Mouse (Mus musculus): Measurements from ENCODE around the gene Smchd1.
A peak's percentile ranks its signal among the peaks of the same experiment; 100 is the strongest.
"Not testable (repeated sequence)": the region's sequence is repeated elsewhere in the genome, so short reads cannot be mapped to it uniquely, and the experiment has no call there.

Gene Smchd1

DNA sequence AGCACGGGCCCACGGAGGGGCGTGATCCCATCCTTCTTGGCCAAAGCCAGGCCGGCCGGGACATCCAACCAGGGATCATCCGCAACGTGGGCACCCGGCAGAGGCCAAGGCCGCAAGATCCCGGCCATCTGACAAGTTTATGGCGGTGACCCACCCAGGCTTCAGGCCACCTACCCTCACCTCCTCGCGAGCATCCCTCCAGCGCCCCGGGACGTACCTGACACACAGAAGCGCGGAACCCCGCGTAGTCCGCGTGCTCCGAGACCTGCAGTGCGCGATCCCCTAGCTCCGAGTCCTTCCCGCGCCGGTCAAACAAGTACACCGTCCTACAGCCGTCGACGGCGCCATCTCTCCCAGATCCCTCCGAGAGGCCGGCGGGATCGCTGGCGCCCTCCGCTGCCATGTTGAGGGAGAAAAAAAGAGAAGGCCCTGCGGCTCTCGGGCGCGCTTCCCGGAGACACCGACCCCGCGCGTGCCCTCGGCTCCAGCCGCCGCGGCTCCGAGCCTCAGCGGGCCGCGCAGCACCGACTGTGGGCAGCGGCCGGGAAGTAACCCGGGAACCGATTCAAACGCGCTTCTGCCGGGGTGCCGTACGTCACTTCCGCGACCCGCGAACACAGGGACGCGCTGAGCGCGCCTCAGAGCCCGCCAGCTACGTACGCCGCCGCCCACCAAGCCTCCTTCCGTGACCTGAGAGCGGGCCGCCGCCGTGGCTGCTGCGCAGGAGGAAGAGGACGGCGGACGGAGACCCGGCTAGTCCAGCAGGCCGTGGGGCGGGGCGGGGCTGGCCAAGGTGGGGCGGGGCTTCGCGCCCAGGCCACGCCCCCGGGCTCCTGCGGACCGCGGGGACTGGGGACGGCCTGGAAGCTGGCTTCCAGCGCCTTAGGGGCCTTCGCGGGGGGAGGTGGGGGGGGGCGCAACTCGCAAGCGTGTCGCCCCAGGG, at the start of gene Smchd1:
TSS of gene Smchd1 (minus strand) at position 582 of the 943 bp plus-strand sequence.
- DNase-seq (ENCODE audit: extremely low read depth, low read depth, low spot score), result no peak

DNA sequence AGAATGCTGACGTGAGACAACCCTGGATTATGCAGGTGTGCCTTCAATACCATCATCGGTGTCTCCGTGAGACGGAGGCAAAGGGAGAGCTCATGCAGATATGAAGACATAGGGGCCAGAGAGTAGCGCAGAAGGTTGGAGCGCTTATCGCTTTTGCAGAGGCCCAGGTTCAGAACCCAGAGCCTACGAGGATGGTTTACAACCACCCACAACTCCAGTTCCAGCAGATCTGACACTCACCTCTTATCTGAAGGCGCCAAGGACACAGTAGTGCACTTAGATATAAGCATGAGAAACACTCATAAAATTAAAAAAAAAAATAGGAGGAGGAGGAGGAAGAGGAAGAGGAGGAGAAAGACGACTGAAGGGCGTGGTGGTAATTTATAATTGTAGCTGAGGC, 35.2 kb upstream of the Smchd1 start:
- DNase-seq (ENCODE audit: extremely low read depth, low read depth, low spot score), result no peak

DNA sequence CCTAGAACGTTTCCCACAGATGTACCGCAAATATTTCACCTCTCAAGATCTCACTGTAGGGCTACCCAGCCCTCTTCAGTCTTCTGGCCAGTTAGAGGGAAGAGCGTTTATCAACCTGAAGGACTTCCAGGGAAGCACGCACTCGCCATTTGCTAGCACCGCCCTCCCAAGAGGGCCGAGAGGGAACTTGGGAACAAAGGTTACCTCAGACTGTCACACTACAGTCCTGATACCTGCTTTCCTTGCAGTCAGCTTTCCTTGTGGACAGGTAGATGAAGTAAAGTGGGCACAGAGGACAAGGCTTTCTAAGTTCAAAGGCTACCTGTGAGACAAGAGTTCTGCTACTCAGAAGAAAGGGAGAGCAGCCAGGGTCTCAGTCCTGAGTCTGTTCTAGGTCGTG, 31.7 kb upstream of the Smchd1 start:
- no peak for DNase-seq (ENCODE audit: extremely low read depth, low read depth, low spot score)

DNA sequence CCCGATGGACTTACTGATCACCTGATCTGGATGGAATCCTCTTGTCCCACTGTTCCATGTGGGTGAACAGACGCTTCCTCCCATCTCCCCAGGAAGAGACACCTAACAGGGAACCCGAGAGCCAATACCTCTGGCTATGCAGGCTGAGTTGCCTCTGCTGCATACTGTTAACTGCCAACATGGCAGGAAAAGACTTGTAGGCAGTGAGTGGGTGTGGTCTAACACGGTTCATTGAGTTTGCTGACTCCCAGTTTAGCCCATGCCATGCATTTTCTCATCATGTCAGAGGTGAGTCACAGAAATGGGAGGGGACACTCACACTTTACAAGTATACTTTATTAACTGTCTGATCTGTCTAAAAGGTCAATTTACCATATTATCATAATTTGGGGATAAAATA, 20.6 kb upstream of the Smchd1 start:
- DNase-seq (ENCODE audit: extremely low read depth, low read depth, low spot score), result no peak

DNA sequence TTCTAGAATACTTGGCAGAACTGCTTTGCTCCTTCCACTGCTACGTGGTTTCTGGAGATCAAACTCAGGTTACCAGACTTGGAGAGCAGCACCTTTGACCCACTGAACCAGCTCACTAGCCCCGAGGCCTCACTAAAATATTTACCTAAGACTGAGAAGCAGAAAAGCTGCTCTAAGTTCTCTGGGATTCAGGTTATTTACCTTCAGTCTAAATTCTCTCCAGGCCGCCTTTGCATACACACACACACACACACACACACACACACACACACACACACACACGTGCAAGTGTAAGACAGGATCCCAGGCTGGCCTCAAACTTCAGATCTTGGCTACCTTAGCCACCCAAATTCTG, 16.2 kb upstream of the Smchd1 start:
- no peak for DNase-seq (ENCODE audit: extremely low read depth, low read depth, low spot score)

DNA sequence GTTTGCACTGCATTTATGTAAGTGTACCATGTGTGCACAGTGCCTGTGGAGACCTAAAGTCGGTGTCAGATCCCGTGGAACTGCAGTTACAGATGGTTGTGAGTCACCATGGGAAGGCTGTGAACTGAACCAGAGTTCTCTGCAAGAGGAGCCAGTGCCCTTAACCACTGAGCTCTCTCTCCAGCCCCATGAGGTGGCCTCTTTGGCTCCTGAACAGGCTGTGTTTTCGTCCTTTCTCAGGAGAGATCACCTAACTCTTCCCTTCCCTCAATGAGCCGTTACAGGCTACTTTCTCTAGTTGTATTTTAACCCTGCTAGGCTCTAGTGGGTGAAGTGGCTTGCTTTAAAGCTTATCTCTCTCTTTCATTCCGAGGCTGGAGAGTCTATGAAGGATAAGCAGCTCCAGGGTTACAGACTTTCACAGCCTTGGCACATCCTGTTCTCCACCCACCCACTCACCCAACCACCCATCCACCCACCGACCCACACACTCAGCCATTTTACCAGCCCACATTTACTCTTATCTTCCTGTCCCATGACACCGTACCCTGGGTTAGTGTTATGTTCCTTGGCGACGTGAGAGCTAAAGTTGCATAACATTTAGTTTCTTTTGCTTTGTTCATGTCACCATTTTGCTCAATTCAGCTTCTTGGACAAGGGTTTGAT, 15.7 kb upstream of the Smchd1 start:
- DNase-seq (ENCODE audit: extremely low read depth, low read depth, low spot score), result peak; percentile 91

DNA sequence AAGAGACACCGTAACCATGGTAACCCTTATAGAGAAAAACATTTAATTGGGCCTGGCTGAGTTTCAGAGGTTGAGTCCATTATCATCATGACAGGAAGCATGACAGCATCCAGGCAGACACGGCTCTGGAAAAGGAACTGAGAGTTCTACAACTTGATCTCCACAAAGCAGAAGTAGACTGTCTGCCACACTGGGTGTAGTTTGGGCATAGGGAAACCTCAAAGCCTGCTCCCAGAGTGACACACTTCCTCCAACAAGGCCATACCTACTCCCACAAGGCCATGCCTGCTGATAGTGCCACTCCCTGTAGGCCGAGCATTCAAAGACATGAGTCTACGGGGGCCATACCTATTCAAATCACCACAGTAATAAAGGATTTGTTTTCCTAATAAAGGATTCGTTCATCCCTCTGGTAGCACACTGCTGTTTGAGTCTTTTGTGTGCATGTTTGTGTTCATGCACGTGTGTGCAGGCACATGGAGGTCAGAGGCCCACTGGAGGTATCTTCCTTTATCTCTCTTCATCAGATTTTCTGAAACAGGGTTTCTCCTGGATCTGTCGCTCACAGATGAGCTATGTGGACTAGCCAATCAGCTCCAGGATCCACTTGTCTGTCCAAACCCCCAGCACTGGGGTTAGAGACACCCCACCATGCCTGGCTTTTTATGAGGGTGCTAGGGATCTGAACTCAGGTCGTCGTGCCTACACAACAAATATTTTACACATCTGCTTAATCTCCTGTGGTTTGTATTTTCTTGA, 14.7 kb upstream of the Smchd1 start:
- no peak for DNase-seq (ENCODE audit: extremely low read depth, low read depth, low spot score)

DNA sequence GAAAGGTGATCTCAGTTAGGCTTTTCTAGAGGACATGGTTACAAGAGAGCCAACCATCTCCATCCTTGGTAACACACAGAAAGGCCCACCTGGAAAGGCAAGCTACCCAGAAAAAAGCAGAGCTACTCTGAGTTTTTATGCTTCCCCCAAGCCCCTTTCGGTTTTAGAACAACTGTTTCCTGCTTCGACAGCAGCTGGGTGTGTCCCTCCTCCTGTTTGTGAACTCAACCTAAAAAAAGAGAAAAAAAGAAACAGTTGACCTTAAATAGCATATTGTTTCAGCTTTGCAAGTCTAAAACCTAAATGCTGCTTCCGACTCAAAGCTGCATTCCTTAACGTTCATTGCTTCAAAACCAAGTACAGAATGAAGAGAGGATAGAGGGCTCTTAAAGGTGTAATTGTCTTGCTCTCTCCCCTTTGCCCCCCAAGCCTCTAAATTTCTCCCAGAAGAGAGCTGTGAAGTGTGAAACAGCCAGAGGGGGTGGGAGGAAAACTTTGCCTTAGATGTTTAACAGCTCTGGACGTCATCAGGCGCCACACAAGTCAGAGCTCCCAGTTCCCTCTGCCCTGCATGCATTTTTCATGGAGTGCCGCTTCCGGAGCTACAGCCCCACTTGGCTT, 11.2 kb upstream of the Smchd1 start:
- DNase-seq (ENCODE audit: extremely low read depth, low read depth, low spot score), result no peak

DNA sequence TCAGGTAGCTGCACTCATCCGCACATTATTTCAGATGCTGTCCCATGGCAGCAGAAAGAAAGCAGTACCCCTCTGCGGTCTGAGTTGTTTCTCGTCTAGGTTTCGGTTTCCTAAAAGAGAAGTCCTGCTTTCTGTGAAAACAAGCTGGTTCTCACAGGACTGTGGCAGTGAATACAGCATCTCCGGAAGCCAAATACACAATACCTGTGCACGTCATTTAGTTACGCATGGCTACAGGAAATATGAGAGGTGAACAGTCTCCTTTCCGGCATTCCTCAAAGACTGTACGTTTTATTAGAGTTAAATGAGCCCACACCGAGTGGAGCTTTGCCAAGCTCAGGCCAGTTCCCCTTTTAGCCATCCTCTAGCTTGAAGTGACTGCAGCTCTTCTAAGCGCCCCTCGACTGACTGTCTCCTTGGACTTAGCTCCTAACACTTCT, 10.7 kb upstream of the Smchd1 start:
- no peak for DNase-seq (ENCODE audit: extremely low read depth, low read depth, low spot score)

DNA sequence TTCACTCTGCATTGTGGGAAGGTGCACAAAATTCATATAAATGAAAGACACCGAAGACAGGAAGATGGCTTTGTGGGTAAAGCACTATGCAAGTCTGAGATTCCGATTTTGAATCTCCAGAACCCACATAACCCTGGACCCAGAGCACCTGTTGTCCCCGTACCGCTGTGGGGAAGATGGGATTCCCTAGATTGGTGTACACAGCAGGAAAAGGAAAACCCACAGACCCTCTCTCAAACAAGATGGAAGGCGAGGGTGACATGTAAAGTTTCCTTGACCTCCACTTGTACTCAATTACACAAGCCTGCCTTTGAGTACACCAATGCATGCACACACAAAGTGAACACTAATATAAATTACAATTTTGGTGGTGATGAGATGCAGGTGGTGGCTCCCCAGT, 9.6 kb upstream of the Smchd1 start:
- DNase-seq (ENCODE audit: extremely low read depth, low read depth, low spot score), result no peak

DNA sequence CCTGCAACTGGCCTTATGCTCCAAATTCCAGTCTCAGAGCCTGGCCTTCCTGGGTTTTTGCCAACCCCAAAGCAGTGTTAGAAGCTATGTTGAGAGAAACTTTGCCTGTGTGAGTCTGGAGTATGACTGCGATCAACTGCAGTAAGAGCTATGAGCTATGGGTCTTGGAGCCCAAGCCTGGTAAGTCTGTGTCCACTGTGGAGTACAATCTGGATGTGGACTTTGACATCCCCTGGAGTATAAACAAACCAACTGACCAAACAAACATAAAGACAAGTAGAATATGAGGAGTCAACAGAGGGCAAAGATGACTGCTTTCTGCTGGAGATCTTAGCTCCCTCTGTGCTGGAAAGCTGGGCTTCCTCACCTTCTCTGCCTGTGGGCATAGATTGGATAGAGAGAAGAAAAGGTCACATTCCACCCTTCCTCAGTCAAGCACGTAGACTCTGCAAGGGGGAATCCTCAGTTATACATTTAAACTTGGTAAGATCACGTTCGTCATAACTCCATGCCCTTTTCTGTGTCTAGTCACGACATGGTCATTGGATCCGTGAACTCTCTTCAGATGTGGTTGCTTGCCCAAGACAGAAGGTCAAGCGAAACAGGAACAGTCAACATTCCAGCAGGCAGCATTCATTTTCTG, 8.4 kb upstream of the Smchd1 start:
- no peak for DNase-seq (ENCODE audit: extremely low read depth, low read depth, low spot score)

DNA sequence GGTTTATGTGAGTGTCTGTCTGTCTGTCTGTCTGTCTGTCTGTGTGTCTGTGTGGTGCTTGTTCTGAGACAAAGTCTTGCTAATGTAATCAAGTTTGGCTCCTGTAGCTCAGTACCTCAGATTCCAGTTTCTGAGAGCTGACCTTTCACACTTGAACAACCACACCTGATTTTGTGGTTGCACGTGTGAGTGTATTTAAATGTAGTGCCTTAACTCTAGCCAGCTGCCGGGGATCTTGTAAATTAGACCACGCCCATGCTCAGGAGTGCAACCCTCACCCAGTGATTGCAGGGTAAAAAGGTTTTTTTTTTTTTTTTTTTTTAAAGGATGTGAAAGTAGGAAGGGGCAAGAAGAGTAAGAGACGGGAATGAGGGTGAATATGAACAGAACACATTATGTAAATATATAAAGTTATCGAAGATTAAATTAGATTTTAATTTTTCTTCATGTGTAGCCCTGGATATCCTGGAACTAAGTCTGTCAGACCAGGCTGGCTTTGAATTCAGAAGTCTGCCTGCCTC, 4.3 kb upstream of the Smchd1 start:
- no peak for DNase-seq (ENCODE audit: extremely low read depth, low read depth, low spot score)

DNA sequence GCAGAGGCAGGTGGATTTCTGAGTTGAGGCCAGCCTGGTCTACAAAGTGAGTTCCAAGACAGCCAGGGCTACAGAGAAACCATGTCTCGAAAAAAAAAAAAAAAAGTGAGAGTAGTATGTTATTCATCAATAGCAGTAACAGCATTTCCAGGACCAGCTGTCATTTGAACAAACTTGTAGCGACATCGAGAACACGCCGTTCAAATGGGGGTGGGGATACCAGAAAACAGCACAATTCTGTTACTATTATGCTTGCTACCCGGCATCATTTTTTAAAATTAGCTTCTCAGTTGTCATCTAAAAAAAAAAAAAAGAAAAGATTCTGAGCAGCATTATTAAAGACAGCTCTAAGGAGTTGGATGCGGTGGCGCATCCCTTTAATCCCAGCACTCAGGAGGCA, 2.3 kb upstream of the Smchd1 start:
- DNase-seq (ENCODE audit: extremely low read depth, low read depth, low spot score), result no peak

DNA sequence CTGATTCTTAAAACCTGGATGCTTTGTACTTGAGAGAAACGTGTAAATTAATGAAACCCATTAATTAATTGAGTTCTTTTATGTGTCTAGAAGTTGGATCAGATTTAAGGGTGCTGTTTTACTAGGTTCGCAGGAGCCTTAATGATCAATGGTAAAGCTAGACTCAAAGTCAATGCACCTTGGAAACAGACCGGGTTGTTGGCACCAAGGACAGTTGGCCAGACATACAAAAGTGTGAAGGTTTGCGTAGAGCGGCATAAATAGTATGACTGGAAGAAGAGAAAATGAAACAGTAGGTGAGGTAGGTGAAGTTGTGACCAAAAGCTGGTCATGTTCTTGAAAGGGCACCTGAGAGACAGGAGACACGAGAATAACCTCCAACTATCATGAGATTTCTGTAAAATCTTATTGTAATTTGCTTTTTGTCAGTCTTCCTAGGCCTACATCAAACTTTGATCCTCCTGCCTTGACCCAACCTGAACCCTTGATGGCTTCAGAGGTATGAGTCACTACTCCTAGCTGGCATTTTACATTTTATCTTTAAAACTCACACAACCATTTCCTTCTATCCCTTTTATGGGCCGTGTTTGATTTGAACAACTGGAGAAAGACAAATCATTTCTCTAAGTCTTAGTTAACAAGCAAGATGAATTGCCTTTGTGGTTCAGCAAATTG, 1.3 kb upstream of the Smchd1 start:
- no peak for DNase-seq (ENCODE audit: extremely low read depth, low read depth, low spot score)

DNA sequence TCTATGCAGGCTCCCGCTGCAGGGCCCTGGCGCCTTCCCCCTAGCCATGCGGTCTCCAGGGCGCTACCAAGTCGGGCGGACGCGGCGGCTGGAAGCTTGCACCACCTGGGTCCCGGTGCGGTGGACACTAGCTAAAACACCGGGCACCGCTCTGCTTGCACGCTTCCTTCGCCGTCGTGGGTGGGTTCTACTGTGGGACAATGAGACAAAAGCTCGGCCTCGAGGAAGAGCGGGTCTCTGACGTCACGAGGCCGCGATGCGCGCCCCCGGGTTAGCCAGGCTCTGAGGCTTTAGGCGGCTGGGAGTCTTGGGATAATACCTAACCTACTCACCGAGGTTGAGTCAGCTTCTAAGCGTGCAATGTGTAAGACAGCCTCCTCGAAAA, 554 bp upstream of the Smchd1 start:
- no peak for DNase-seq (ENCODE audit: extremely low read depth, low read depth, low spot score)

DNA sequence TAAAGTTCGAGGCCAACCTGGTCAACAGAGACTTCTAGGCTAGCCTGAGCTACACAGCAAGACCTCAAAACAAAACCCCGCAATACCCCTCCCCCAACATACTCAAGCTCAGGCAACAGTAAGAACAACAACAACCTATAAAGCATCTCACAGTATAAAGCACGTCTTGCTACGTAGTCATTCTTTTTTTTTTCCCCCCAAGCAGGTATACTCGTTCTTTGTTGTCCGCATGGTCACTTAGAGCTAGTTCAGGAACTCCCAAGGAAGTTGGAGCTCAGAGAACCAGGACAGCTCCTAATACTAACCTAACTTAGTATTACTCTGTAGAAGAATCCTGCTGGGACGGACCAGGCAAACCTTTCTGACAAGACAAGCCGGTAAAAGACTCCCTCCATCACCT, 1.0 kb downstream of the Smchd1 start:
- DNase-seq (ENCODE audit: extremely low read depth, low read depth, low spot score), result no peak

DNA sequence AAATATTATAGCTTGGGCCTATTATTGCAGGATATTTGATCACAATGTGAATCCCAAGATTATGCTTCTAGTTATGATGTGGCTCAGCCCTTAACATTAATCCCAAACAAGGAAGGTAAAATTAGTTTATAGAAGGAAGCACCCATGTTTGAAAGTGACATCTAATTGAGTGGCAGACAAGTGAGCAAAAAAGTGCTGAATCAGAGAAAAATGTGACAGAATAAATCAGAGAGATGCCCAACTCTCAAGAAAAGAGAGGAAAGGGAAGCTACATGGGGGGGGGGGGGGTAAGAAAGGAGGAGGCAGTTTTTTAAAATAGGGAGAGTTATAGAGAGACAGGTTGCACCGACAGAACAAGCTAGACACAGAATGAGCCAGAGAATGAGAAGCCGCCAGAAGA, 3.9 kb downstream of the Smchd1 start:
- no peak for DNase-seq (ENCODE audit: extremely low read depth, low read depth, low spot score)

DNA sequence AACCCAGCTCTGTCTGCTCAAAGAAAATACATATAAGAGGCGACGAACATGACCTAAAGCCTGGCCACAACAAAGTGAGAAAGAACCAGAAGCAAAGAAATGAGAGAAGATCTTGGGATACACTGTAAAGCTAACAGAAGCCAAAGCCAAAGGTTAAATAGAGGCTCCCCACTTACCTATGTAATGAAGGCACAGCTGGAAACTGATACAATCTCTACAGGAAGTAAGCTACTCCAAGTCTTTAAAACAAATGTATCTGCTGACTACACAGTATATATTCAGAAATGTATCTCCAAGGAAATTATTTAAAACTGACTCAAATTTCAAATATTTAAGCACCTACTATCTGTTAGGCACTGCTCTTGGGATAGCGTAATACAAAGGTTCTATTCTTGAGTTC, 14.8 kb downstream of the Smchd1 start:
- no peak for DNase-seq (ENCODE audit: extremely low read depth, low read depth, low spot score)

DNA sequence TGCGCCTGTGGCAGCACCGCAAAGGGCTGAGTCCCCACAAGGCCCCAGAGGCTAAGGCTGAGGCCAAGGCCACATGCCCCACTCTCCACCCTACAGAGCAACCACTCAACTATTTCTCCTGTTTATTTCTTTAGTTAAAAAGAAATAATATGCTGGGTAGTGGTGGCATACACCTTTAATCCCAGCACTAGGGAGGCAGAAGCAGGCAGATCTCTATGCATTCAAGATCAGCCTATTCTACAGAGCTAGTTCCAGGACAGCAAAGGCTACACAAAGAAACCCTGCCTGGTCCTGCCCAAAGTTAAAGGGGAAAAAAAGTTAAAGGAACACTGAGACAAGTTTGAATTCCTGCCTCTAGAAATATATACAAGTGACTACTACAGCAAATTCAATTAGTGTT, 15.3 kb downstream of the Smchd1 start, which contains the start of gene Gm4707:
TSS of gene Gm4707 (minus strand) at position 101 of the 400 bp plus-strand sequence.
- DNase-seq (ENCODE audit: extremely low read depth, low read depth, low spot score), result no peak

DNA sequence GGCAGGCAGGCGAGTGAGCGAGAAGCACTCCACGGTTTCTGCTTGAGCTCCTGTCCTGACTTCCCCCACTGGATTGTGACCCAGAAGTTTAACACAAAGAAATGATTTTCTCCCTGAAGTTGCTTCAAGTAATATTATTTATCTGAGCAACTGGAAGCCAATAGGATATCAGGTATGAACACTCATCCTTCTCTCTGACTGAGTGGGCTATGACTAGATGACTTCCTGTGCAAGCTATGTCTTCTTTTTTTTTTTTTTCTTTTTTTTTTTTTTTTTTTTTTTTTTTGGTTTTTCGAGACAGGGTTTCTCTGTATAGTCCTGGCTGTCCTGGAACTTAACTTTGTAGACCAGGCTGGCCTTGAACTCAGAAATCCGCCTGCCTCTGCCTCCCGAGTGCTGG, 17.8 kb downstream of the Smchd1 start:
- DNase-seq (ENCODE audit: extremely low read depth, low read depth, low spot score), result not testable (repeated sequence)
